Mouse (Mus musculus) embryonic facial prominence, embryonic 11.5 days (tissue): Measurements from ENCODE around the gene Rab35. TPM values are rescaled to one million over a fixed set of nuclear protein-coding genes. Genes with fewer than 3 reads are reported as not detected.

Experiments used
- ATAC-seq: fragments of 200-750 bp; cut with Nextera tagmentation; replicated peaks from 2 replicates; pipeline ENCODE4 v1.8.0; 2017; ENCODE audit warnings: low read depth; ENCODE audit not compliant: insufficient number of reproducible peaks, low FRiP score, low TSS enrichment
- DNase-seq: peaks from one replicate; pipeline ENCODE4 v3.0.0-alpha.2; 2015; ENCODE audit warnings: low spot score
- H3K27ac ChIP-seq: fragments of 300-500 bp; sonication (generic); replicated peaks from 2 replicates; pipeline ENCODE4 v1.5.1; 2014; ENCODE audit warnings: mild to moderate bottlenecking, low read depth, low read length, control low read depth
- H3K27me3 ChIP-seq: fragments of 300-500 bp; sonication (generic); 2 replicates; pipeline ENCODE4 v1.6.1; 2014; ENCODE audit warnings: mild to moderate bottlenecking, low read length, moderate library complexity, mixed read lengths; ENCODE audit not compliant: control insufficient read depth, insufficient read depth
- H3K36me3 ChIP-seq: fragments of 300-500 bp; sonication (generic); replicated peaks from 2 replicates; pipeline ENCODE4 v1.6.1; 2014; ENCODE audit warnings: low read depth, mild to moderate bottlenecking, low read length, moderate library complexity, mixed read lengths; ENCODE audit not compliant: control insufficient read depth, insufficient read depth
- H3K4me1 ChIP-seq: fragments of 300-500 bp; sonication (generic); 2 replicates; pipeline ENCODE4 v1.6.1; 2014; ENCODE audit warnings: low read length, mixed read lengths; ENCODE audit not compliant: control insufficient read depth, insufficient read depth
- H3K4me2 ChIP-seq: fragments of 300-500 bp; sonication (generic); 2 replicates; pipeline ENCODE4 v1.6.1; 2014; ENCODE audit warnings: low read depth, mild to moderate bottlenecking, control low read depth, low read length, moderate library complexity
- H3K4me3 ChIP-seq: fragments of 300-500 bp; sonication (generic); 2 replicates; pipeline ENCODE4 v1.5.1; 2014; ENCODE audit warnings: low read depth, low read length, control low read depth
- H3K9ac ChIP-seq: fragments of 300-500 bp; sonication (generic); replicated peaks from 2 replicates; pipeline ENCODE4 v1.6.1; 2014; ENCODE audit warnings: mild to moderate bottlenecking, control low read depth, low read length
- H3K9me3 ChIP-seq: fragments of 300-500 bp; sonication (generic); replicated peaks from 2 replicates; pipeline ENCODE4 v1.6.1; 2016; ENCODE audit warnings: mild to moderate bottlenecking, low read length, inconsistent platforms, mixed read lengths; ENCODE audit not compliant: control insufficient read depth
- WGBS: fragments of 180-500 bp; shearing (Covaris S2); extraction: QIAGEN DNeasy Blood & Tissue Kit; methylation state at CpG from one replicate; pipeline ENCODE4 v1.1.7; 2014; 5-methylcytosine and 5-hydroxymethylcytosine counted together
- polyA plus RNA-seq: library from polyadenylated mRNA; unstranded; fragments of >200 nt; fragmentation: Nextera tagmentation; extraction: Ambion mirVana; gene quantifications from 2 replicates; pipeline ENCODE4 v1.2.1, GENCODE M21; 2014

The Rab35 gene
- polyA plus RNA-seq, 1 experiment from 2014 or later = 21.1 TPM

- ATAC-seq (no peak), DNase-seq (peak; percentile 2)
- Histone ChIP-seq H3K9me3 (no peaks in the 10 kb centered on the region), H3K36me3 (no peaks in the 10 kb centered on the region), H3K4me3 (no peak overlapping the region), H3K9ac (no peak overlapping the region), H3K4me1 (no peaks in the 10 kb centered on the region; the same call in none of the 2 replicates), H3K27ac (no peak overlapping the region), H3K27me3 (no peaks in the 10 kb centered on the region), H3K4me2 (no peak overlapping the region)
- 43% methylated on average over 5 of the region's 5 CpGs for WGBS
These were observed 1.4 kb upstream of the Rab35 start for GRCm38 (mm10) chr5:115630291-115630690.

GRCm38 (mm10) chr5:115632358-115632714, 628 bp downstream of the Rab35 start:
- no peak for ATAC-seq
- Histone ChIP-seq H3K36me3 (no peaks in the 10 kb centered on the region), H3K9ac (peak overlapping the region; percentile 91), H3K4me2 (peak overlapping the region; percentile 74), H3K9me3 (no peaks in the 10 kb centered on the region), H3K27ac (peak overlapping the region; percentile 81; the same call in 1 of the 2 replicates), H3K4me1 (no peaks in the 10 kb centered on the region; the same call in none of the 2 replicates), H3K4me3 (peak overlapping the region; percentile 63), H3K27me3 (no peaks in the 10 kb centered on the region)
- WGBS = 2% methylated on average over 24 of the region's 30 CpGs
- DNase-seq = peak; percentile 49

- Histone ChIP-seq H3K4me2 (peak overlapping the region; percentile 74), H3K4me1 (no peaks in the 10 kb centered on the region; the same call in none of the 2 replicates), H3K36me3 (no peaks in the 10 kb centered on the region), H3K9ac (peak overlapping the region; percentile 91), H3K27ac (no peak overlapping the region), H3K27me3 (no peaks in the 10 kb centered on the region), H3K4me3 (peak overlapping the region; percentile 63), H3K9me3 (no peaks in the 10 kb centered on the region)
- peak; percentile 3 for DNase-seq
- 65% methylated on average over 4 of the region's 4 CpGs for WGBS
- no peak for ATAC-seq
These were observed 1.4 kb downstream of the Rab35 start for GRCm38 (mm10) chr5:115633060-115633459.

GRCm38 (mm10) chr5:115634046-115634445, 2.3 kb downstream of the Rab35 start:
- no peak overlapping the region for H3K27ac ChIP-seq
- no peak overlapping the region for H3K4me3 ChIP-seq
- ATAC-seq = no peak
- H3K27me3 ChIP-seq = no peaks in the 10 kb centered on the region
- 93% methylated on average over 8 of the region's 8 CpGs for WGBS
- no peak for DNase-seq
- no peaks in the 10 kb centered on the region for H3K36me3 ChIP-seq
- no peaks in the 10 kb centered on the region; the same call in none of the 2 replicates for H3K4me1 ChIP-seq
- no peaks in the 10 kb centered on the region for H3K9me3 ChIP-seq
- H3K4me2 ChIP-seq = no peak overlapping the region
- H3K9ac ChIP-seq = no peak overlapping the region

- Histone ChIP-seq H3K36me3 (no peaks in the 10 kb centered on the region), H3K4me1 (no peaks in the 10 kb centered on the region; the same call in none of the 2 replicates), H3K4me2 (no peak overlapping the region), H3K9ac (no peak overlapping the region), H3K4me3 (no peak overlapping the region), H3K9me3 (no peaks in the 10 kb centered on the region), H3K27ac (no peak overlapping the region), H3K27me3 (no peaks in the 10 kb centered on the region)
- WGBS = 77% methylated on average over 6 of the region's 6 CpGs
- ATAC-seq = no peak
- no peak for DNase-seq
These were observed 3.8 kb downstream of the Rab35 start for GRCm38 (mm10) chr5:115635536-115635935.

GRCm38 (mm10) chr5:115644192-115644591, 12.5 kb downstream of the Rab35 start:
- WGBS = 86% methylated on average over 9 of the region's 9 CpGs
- H3K27me3 ChIP-seq = no peaks in the 10 kb centered on the region
- peaks cover 16% of the 10 kb centered on the region for H3K36me3 ChIP-seq
- DNase-seq = no peak
- no peak overlapping the region for H3K4me3 ChIP-seq
- H3K4me2 ChIP-seq = no peak overlapping the region
- H3K9ac ChIP-seq = no peak overlapping the region
- no peak for ATAC-seq
- H3K4me1 ChIP-seq = no peaks in the 10 kb centered on the region
- no peak overlapping the region for H3K27ac ChIP-seq
- H3K9me3 ChIP-seq = no peaks in the 10 kb centered on the region

- Histone ChIP-seq H3K36me3 (peaks cover 15% of the 10 kb centered on the region), H3K27ac (no peak overlapping the region), H3K9ac (no peak overlapping the region), H3K9me3 (no peaks in the 10 kb centered on the region), H3K4me3 (no peak overlapping the region), H3K27me3 (no peaks in the 10 kb centered on the region), H3K4me2 (no peak overlapping the region), H3K4me1 (no peaks in the 10 kb centered on the region)
- WGBS = 68% methylated on average over 3 of the region's 3 CpGs
- DNase-seq (no peak), ATAC-seq (no peak)
These were observed 17.2 kb downstream of the Rab35 start for GRCm38 (mm10) chr5:115648876-115649275.

- no peak for ATAC-seq
- Histone ChIP-seq H3K4me2 (no peak overlapping the region), H3K36me3 (peaks cover 12% of the 10 kb centered on the region), H3K9me3 (no peaks in the 10 kb centered on the region), H3K27ac (no peak overlapping the region), H3K27me3 (no peaks in the 10 kb centered on the region), H3K9ac (no peak overlapping the region), H3K4me1 (no peaks in the 10 kb centered on the region), H3K4me3 (no peak overlapping the region)
- 86% methylated on average over 8 of the region's 8 CpGs for WGBS
- no peak for DNase-seq
These were observed 18.0 kb downstream of the Rab35 start for GRCm38 (mm10) chr5:115649699-115650098.
